Mouse (Mus musculus) heart, postnatal 0 days (tissue): ENCODE data around the gene Dock1.

Source experiments
- CTCF ChIP-seq: IDR thresholded peaks from 2 replicates; pipeline ENCODE4 v1.5.1; 2016; ENCODE audit warnings: antibody characterized with exemption, control low read depth, low read depth
- EP300 ChIP-seq: IDR thresholded peaks from 2 replicates; pipeline ENCODE4 v1.6.1; 2016; ENCODE audit warnings: antibody characterized with exemption, low read depth

- no peak for TF ChIP-seq CTCF
- TF ChIP-seq EP300 = no peak
Observed at GRCm38 (mm10) chr7:135063886-135064285, 393.4 kb downstream of the Dock1 start.
